Mouse (Mus musculus) liver, embryonic 13.5 days (tissue): Measurements from ENCODE around the gene AC141477.1. TPM values are rescaled to one million over a fixed set of nuclear protein-coding genes. Genes with fewer than 3 reads are reported as not detected.

Source experiments
- ATAC-seq: fragments of 200-750 bp; cut with Nextera tagmentation; 2 replicates; pipeline ENCODE4 v1.8.0; 2017; ENCODE audit warnings: low read depth, mild to moderate bottlenecking, moderate number of reproducible peaks, moderate library complexity
- DNase-seq: peaks from one replicate; pipeline ENCODE4 v3.0.0; 2022
- H3K27ac ChIP-seq: fragments of 300-500 bp; sonication (generic); 2 replicates; pipeline ENCODE4 v1.5.1; 2015; ENCODE audit warnings: moderate library complexity, mild to moderate bottlenecking, inconsistent platforms
- H3K27me3 ChIP-seq: fragments of 300-500 bp; sonication (generic); 2 replicates; pipeline ENCODE4 v1.6.1; 2015; ENCODE audit warnings: mild to moderate bottlenecking, inconsistent platforms
- H3K36me3 ChIP-seq: fragments of 300-500 bp; sonication (generic); 2 replicates; pipeline ENCODE4 v1.6.1; 2015; ENCODE audit warnings: mild to moderate bottlenecking, inconsistent platforms
- H3K4me1 ChIP-seq: fragments of 300-500 bp; sonication (generic); replicated peaks from 2 replicates; pipeline ENCODE4 v1.6.1; 2015; ENCODE audit warnings: inconsistent platforms
- H3K4me2 ChIP-seq: fragments of 300-500 bp; sonication (generic); 2 replicates; pipeline ENCODE4 v1.6.1; 2015; ENCODE audit warnings: inconsistent platforms, mild to moderate bottlenecking, moderate library complexity
- H3K4me3 ChIP-seq: fragments of 300-500 bp; sonication (generic); replicated peaks from 2 replicates; pipeline ENCODE4 v1.5.1; 2015; ENCODE audit warnings: mild to moderate bottlenecking, inconsistent platforms
- H3K9ac ChIP-seq: fragments of 300-500 bp; sonication (generic); 2 replicates; pipeline ENCODE4 v1.6.1; 2015; ENCODE audit warnings: mild to moderate bottlenecking, inconsistent platforms
- H3K9me3 ChIP-seq: fragments of 300-500 bp; sonication (generic); replicated peaks from 2 replicates; pipeline ENCODE4 v1.6.1; 2016; ENCODE audit warnings: inconsistent platforms
- WGBS: fragments of 180-500 bp; shearing (Covaris S2); methylation state at CpG from one replicate; pipeline ENCODE4 v1.1.7; 2015; ENCODE audit not compliant: insufficient replicate concordance; 5-methylcytosine and 5-hydroxymethylcytosine counted together
- polyA plus RNA-seq: library from polyadenylated mRNA; unstranded; fragments of >200 nt; fragmentation: Nextera tagmentation; extraction: Ambion mirVana; gene quantifications from 2 replicates; pipeline ENCODE4 v1.2.1, GENCODE M21; 2015

AC141477.1 gene
- polyA plus RNA-seq, 1 experiment from 2014 or later, result not detected

- Histone ChIP-seq H3K4me3 (no peak overlapping the region), H3K27ac (no peak overlapping the region), H3K9ac (no peak overlapping the region), H3K4me1 (no peaks in the 10 kb centered on the region), H3K27me3 (no peaks in the 10 kb centered on the region), H3K36me3 (peaks cover 7% of the 10 kb centered on the region; the same call in 1 of the 2 replicates), H3K9me3 (0 out of 2 replicates have a peak, but pooled peaks cover 3% of the 10 kb centered on the region), H3K4me2 (no peak overlapping the region)
- DNase-seq (no peak), ATAC-seq (no peak)
- whole genome bisulfite sequencing, result 29% methylated on average over 5 of the region's 5 CpGs
Measured at GRCm38 (mm10) chr10:76455289-76455688, 15.0 kb upstream of the AC141477.1 start.

DNA sequence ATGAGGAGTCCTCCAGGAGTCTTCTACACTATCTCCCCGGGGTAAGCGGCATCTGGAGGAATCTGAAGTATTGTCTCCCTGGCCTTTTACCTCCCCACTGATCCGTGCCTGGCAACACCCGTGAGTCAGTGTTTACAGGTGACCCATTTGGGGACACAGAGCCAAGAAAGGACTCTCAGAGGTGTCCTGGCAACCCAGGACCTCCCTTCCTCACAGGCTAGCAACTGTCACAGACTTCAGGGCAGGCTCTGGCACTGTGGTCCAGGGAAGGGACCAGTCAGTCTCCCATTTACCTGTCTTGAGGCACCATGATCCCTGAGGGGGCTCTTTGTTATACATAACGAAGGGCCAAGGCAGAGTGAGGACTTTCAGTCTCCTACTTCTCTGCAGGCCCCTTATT is 8.6 kb upstream of the AC141477.1 start, which contains the start of gene 2610028H24Rik:
TSS of gene 2610028H24Rik (plus strand) at position 231 of the 400 bp plus-strand sequence.
- no peaks in the 10 kb centered on the region for H3K27me3 ChIP-seq
- WGBS, result 69% methylated on average over 5 of the region's 5 CpGs
- H3K9ac ChIP-seq, result no peak within 1 kb of the TSS
- ATAC-seq (no peak), DNase-seq (no peak)
- H3K4me3 ChIP-seq, result no peak within 1 kb of the TSS
- no peak within 1 kb of the TSS for H3K27ac ChIP-seq
- no peaks in the 10 kb centered on the region for H3K9me3 ChIP-seq
- H3K4me2 ChIP-seq, result no peak within 1 kb of the TSS
- no peaks in the 10 kb centered on the region for H3K36me3 ChIP-seq
- peaks cover 30% of the 10 kb centered on the region for H3K4me1 ChIP-seq

GRCm38 (mm10) chr10:76447406-76448229 is 7.4 kb upstream of the AC141477.1 start:
- Histone ChIP-seq H3K27ac (0 out of 2 replicates have a peak overlapping the region, but pooled peaks have one; percentile 9), H3K36me3 (no peaks in the 10 kb centered on the region), H3K9me3 (no peaks in the 10 kb centered on the region), H3K4me2 (no peak overlapping the region), H3K9ac (no peak overlapping the region), H3K4me1 (peaks cover 38% of the 10 kb centered on the region), H3K27me3 (no peaks in the 10 kb centered on the region), H3K4me3 (no peak overlapping the region)
- WGBS, result 63% methylated on average over 15 of the region's 15 CpGs
- ATAC-seq (no peak), DNase-seq (no peak)

DNA sequence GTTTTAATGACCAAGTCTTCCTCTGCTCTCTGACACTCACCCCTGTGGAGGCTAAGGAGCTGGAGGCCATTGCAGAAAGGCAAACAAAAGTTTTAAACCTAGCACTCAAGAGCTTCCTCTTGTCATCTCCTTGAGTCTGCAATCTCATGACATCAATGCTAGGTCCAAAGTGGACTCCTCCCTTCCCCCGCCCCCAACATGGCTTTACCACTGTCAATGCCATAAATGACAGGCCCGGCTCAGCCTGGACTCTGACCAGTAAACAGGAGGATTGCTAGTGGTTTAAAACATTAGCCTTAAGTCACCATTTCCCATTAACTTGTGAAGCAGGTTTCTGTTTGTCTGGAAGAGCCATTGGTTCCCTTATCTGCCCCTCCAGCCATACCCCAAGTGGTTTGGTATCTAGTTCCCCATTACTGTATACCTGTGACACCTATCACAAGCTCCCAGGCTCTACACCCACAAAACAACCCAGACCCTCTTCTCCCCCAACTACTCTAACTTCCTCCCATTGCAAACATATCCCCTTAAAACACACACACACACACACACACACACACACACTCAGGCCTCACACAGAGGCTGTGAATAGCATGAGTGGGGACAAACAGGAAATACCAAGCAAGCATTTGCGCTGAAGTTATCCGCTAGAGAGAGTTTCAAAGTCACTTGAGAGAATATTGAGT is 5.9 kb upstream of the AC141477.1 start:
- H3K27ac ChIP-seq, result peak overlapping the region; percentile 71

GRCm38 (mm10) chr10:76442178-76443088 is 2.2 kb upstream of the AC141477.1 start, which contains the start of gene Pcnt:
Pcnt (minus strand) TSS chr10:76442786.
- H3K4me2 ChIP-seq, result peak within 1 kb of the TSS; percentile 85
- H3K9me3 ChIP-seq, result no peaks in the 10 kb centered on the region
- no peaks in the 10 kb centered on the region for H3K27me3 ChIP-seq
- WGBS, result under 1% methylated on average over 78 of the region's 78 CpGs
- peaks cover 51% of the 10 kb centered on the region for H3K4me1 ChIP-seq
- ATAC-seq (peak; percentile 97), DNase-seq (peak; percentile 96)
- peak within 1 kb of the TSS; percentile 85 for H3K4me3 ChIP-seq
- H3K36me3 ChIP-seq, result peaks cover 35% of the 10 kb centered on the region
- peak within 1 kb of the TSS; percentile 87 for H3K9ac ChIP-seq
- H3K27ac ChIP-seq, result peak within 1 kb of the TSS; percentile 97

More for the DNA sequence above, 5.9 kb upstream of the AC141477.1 start:
- H3K4me1 ChIP-seq, result peaks cover 45% of the 10 kb centered on the region
- no peak overlapping the region for H3K4me2 ChIP-seq
- H3K9ac ChIP-seq, result 0 out of 2 replicates have a peak overlapping the region, but pooled peaks have one; percentile 0
- no peaks in the 10 kb centered on the region for H3K9me3 ChIP-seq
- peak; percentile 24 for DNase-seq
- H3K27me3 ChIP-seq, result no peaks in the 10 kb centered on the region
- WGBS, result 21% methylated on average over 4 of the region's 4 CpGs
- no peaks in the 10 kb centered on the region for H3K36me3 ChIP-seq
- ATAC-seq, result no peak
- H3K4me3 ChIP-seq, result no peak overlapping the region

DNA sequence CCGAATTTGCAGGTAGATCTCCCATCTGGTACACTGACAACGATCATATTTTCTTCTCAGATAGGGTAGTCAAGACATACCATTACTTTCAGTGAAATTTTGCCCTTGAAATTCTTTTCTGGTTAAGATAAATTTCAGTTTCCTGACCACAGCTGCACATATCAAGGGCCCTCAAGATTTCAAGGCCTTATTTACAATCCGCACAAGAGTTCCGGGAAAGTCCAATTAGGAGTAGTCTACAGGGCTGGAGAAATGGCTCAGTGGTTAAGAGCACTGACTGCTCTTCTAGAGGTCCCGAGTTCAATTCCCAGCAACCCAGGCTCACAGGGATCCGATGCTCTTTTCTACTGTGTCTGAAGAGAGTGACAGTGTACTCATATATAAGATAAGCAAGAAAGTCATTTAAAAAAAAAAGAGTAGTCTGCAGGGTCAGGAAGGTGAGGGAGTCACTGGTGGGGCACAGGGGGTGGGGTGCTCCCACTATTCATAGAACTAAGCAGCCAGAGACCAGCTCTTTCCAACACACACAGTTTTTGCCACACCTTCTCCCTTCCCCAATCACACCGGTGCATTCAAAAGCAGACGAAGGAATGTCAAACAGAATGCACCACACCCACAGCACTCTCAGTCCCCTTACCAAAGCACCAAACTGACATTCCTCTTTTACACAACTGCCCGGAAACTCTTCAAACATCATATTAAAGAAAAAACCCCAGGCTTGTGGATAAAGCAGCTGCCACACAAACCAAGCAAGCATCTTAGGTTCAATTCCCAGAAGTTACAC is 945 bp downstream of the AC141477.1 start:
- no peak overlapping the region for H3K4me2 ChIP-seq
- no peaks in the 10 kb centered on the region for H3K27me3 ChIP-seq
- no peak overlapping the region for H3K9ac ChIP-seq
- no peaks in the 10 kb centered on the region for H3K9me3 ChIP-seq
- H3K27ac ChIP-seq, result no peak overlapping the region
- DNase-seq, result no peak
- WGBS, result 86% methylated on average over 9 of the region's 9 CpGs
- H3K4me3 ChIP-seq, result no peak overlapping the region
- no peak for ATAC-seq
- peaks cover 29% of the 10 kb centered on the region for H3K4me1 ChIP-seq
- H3K36me3 ChIP-seq, result peaks cover 66% of the 10 kb centered on the region

- DNase-seq (no peak), ATAC-seq (no peak)
- H3K27ac ChIP-seq, result no peak overlapping the region
- no peak overlapping the region for H3K4me2 ChIP-seq
- H3K36me3 ChIP-seq, result peaks cover 100% of the 10 kb centered on the region
- WGBS, result 83% methylated on average over 11 of the region's 11 CpGs
- no peaks in the 10 kb centered on the region for H3K9me3 ChIP-seq
- no peak overlapping the region for H3K4me3 ChIP-seq
- H3K27me3 ChIP-seq, result no peaks in the 10 kb centered on the region
- H3K9ac ChIP-seq, result no peak overlapping the region
- H3K4me1 ChIP-seq, result no peaks in the 10 kb centered on the region
Measured at GRCm38 (mm10) chr10:76433925-76434324, 6.3 kb downstream of the AC141477.1 start.

DNA sequence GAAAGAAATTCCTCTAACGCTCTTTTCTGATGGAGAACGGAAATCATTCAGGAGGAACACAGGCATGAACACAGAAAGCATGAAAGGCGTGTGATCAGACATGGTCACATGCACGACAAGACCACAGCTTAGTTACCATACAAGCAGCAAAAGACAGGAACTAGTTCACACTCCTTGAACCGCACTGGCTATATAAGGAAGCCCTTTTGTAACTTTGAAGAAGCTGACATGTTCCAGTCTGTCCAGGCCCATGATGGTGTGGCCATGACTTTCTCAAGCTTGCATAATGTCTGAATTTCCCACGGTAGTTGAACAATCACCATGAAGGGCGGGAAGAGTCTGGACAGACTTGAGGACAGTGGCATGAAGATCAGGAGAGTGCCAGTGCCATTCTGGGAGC is 14.6 kb downstream of the AC141477.1 start:
- H3K9me3 ChIP-seq, result no peaks in the 10 kb centered on the region
- ATAC-seq (no peak), DNase-seq (no peak)
- H3K4me1 ChIP-seq, result no peaks in the 10 kb centered on the region
- no peak overlapping the region for H3K4me3 ChIP-seq
- H3K9ac ChIP-seq, result no peak overlapping the region
- 86% methylated on average over 7 of the region's 7 CpGs for WGBS
- H3K27ac ChIP-seq, result no peak overlapping the region
- peaks cover 97% of the 10 kb centered on the region for H3K36me3 ChIP-seq
- H3K27me3 ChIP-seq, result no peaks in the 10 kb centered on the region
- H3K4me2 ChIP-seq, result no peak overlapping the region

GRCm38 (mm10) chr10:76416811-76417210 is 23.4 kb downstream of the AC141477.1 start:
- peaks cover 2% of the 10 kb centered on the region; the same call in 1 of the 2 replicates for H3K4me1 ChIP-seq
- H3K27ac ChIP-seq, result no peak overlapping the region
- WGBS, result 91% methylated on average over 12 of the region's 12 CpGs
- no peaks in the 10 kb centered on the region for H3K9me3 ChIP-seq
- H3K36me3 ChIP-seq, result peaks cover 97% of the 10 kb centered on the region
- H3K27me3 ChIP-seq, result no peaks in the 10 kb centered on the region
- no peak overlapping the region for H3K9ac ChIP-seq
- H3K4me2 ChIP-seq, result no peak overlapping the region
- no peak overlapping the region for H3K4me3 ChIP-seq
- DNase-seq (no peak), ATAC-seq (no peak)

GRCm38 (mm10) chr10:76408520-76408919 is 31.7 kb downstream of the AC141477.1 start:
- WGBS, result 89% methylated on average over 10 of the region's 10 CpGs
- Histone ChIP-seq H3K9me3 (no peaks in the 10 kb centered on the region), H3K4me2 (no peak overlapping the region), H3K27me3 (no peaks in the 10 kb centered on the region), H3K4me1 (no peaks in the 10 kb centered on the region), H3K4me3 (no peak overlapping the region), H3K9ac (no peak overlapping the region), H3K36me3 (peaks cover 94% of the 10 kb centered on the region), H3K27ac (no peak overlapping the region)
- ATAC-seq (no peak), DNase-seq (no peak)
